Mouse (Mus musculus): Measurements from ENCODE around the gene Zfp36. TPM values are rescaled to one million over a fixed set of nuclear protein-coding genes. Genes with fewer than 3 reads are reported as not detected.
A peak's percentile ranks its signal among the peaks of the same experiment; 100 is the strongest.

The Zfp36 gene
- total RNA-seq, 4 experiments from 2014 or later: 6.5 to 25.6 (median 9.0) TPM

- no peak for DNase-seq (ENCODE audit: low spot score in 2 of 2)
These were observed 10.0 kb downstream of the Zfp36 start for GRCm38 (mm10) chr7:28370051-28370450.

DNA sequence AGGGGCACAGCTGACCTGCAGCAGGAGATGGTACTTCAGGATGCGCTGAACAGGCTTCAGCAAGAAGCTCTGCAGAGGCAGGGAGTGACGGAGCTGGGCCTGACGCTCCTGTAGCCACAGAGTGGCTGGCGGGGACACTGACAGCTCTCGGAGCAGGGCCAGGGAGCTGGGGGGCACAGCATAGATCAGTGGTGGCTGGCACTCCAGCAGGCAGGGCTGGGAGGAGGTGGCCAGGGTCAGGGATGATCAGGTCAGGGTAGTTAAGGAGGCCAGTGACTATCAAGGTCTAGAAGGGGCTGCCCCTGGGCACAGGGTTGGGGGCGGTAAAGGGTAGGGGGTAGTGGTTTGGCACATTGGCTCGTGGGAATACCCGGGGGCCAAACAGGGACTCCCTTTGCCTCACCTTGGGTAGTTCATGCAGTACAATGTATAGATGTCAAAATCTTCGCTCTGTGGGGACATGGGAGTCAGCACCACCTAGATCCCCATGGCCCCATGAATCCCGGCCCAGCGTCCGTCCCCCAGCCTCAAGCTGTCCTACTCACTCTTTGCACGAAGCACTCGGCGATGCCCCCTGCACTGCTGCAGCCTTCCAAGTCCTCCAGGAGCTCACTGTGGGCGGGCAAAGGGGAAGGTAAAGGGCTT is 11.7 kb downstream of the Zfp36 start:
- DNase-seq (ENCODE audit: low spot score in 2 of 2): no peak

GRCm38 (mm10) chr7:28367663-28368275 is 12.3 kb downstream of the Zfp36 start:
- DNase-seq (ENCODE audit: low spot score in 2 of 2): no peak

DNA sequence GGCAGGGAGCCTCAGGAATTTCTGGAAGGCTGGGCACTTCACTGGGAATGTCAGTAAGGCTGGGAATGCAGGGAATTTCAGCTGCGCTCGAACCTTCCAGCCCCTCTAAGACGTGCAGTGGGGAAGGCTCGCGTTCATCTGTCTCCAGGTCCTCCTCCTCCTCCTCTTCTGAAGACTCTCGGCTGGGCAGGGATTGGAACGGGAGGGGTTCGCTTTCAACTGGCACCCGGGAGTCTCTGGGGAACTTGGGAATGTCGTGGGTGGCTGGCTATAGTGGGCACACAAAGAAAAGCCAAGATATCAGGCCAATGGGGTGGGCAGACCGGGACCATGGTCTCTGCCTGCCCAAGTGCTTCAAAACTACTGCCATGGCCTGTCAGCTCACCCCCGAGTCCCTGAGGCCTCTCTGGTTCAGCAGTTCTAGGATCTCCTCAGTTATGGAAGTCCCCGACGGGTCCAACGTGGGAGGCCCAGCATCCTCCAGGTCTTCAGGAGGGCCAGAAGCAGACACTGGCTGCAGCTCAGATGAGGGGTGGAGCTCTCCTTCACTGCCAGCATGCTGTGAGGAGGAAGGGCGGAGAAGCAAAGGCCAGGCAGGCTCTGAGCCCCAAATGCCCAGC is 17.5 kb downstream of the Zfp36 start:
- no peak for DNase-seq (ENCODE audit: low spot score in 2 of 2)

GRCm38 (mm10) chr7:28361647-28362341 is 18.3 kb downstream of the Zfp36 start:
- DNase-seq (ENCODE audit: low spot score in 2 of 2): no peak

GRCm38 (mm10) chr7:28360291-28360690 is 19.8 kb downstream of the Zfp36 start:
- DNase-seq (ENCODE audit: low spot score in 2 of 2): no peak

- no peak for DNase-seq (ENCODE audit: low spot score in 2 of 2)
These were observed 20.2 kb downstream of the Zfp36 start for GRCm38 (mm10) chr7:28359854-28360253.

- DNase-seq (ENCODE audit: low spot score in 2 of 2): no peak
These were observed 21.6 kb downstream of the Zfp36 start for GRCm38 (mm10) chr7:28358431-28358830.

- DNase-seq (ENCODE audit: low spot score in 2 of 2): no peak
These were observed 22.1 kb downstream of the Zfp36 start for GRCm38 (mm10) chr7:28357984-28358383.

DNA sequence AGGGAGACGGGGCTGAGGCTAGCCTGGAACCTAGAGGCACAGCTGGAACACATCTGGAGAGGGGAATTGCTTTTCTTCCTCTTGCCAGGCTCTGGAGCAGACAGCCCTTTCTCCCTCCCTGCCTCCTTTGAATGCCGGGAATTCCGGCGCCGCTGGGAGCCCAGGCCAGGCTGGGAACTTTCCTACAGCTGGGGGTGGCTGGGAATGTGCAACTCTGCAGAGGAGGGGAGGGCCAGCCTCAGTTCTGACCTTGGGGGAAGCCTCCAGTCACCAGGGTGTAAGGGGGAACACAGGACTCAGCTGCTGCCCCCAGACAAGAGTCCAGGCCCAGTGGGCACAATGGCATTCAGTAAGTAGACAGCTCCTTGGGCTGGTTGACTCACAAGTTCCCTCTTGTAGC is 23.1 kb downstream of the Zfp36 start:
- DNase-seq (ENCODE audit: low spot score in 2 of 2): no peak

GRCm38 (mm10) chr7:28355221-28355620 is 24.8 kb downstream of the Zfp36 start:
- DNase-seq (ENCODE audit: low spot score in 2 of 2): no peak

DNA sequence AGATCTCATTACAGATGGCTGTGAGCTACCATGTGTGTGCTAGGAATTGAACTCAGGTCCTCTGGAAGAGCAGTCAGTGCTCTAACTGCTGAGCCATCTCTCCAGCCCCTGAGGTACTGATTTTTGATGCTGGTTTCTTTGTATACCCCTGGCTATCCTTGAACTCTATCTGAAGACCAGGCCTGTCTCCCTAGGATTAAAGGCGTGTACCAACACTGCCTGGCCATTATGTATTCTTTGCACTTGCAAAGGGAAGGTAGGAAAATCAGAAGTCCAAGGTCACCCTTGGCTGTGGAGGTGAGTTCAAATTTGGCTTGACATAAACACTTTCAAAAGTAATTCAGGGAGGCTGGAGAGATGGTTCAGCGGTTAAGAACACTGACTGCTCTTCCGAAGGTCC is 25.5 kb downstream of the Zfp36 start:
- no peak for DNase-seq (ENCODE audit: low spot score in 2 of 2)

GRCm38 (mm10) chr7:28354113-28354581 is 25.9 kb downstream of the Zfp36 start:
- DNase-seq (ENCODE audit: low spot score in 2 of 2): no peak

GRCm38 (mm10) chr7:28353267-28353666 is 26.8 kb downstream of the Zfp36 start:
- no peak for DNase-seq (ENCODE audit: low spot score in 2 of 2)

- no peak for DNase-seq (ENCODE audit: low spot score in 2 of 2)
These were observed 28.3 kb downstream of the Zfp36 start for GRCm38 (mm10) chr7:28351676-28352191.

- peak; percentile 91 to 94 for DNase-seq (ENCODE audit: low spot score in 2 of 2)
These were observed 29.7 kb downstream of the Zfp36 start, which contains the start of gene Rps16 for GRCm38 (mm10) chr7:28350155-28350883. Gene Rps16 (plus strand): TSS chr7:28350652.

DNA sequence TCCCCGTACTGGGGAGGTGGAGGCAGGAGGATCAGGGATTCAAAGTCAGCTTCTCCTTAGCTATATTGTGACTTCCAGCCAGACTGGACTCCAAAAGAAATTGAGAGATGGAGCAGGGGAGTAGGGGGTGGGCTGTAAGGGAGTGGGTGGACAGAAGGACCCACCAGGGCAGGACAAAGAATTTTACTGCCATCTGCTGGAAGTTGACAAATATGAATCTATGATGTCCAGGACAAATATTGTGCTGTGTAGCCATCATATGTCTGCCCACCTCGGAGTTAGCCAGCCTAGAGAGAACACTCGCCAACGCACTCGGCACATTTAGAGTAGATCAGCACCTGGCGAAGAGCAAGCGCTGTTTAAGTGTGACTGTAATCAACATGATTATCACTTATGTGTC is 31.5 kb downstream of the Zfp36 start:
- DNase-seq (ENCODE audit: low spot score in 2 of 2): no peak

DNA sequence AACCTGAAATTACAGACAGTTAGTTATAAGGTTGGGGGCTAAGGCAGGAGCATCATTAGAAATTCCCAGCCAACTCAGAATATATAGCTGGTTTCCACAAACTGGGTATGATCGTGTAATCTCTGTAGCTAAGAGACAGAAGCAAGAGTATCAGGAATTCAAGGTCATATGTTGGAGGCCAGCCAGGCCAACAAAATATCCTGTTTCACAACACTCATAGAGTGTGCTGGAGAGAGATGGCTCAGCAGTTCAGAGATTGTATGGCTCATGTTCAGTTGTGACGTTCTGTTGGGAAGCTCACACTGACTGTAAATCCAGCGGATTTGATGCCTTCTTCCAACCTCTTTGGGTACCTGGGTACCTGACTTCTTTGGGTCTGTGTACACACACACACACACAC is 32.3 kb downstream of the Zfp36 start:
- no peak for DNase-seq (ENCODE audit: low spot score in 2 of 2)

- no peak for DNase-seq (ENCODE audit: low spot score in 2 of 2)
These were observed 35.4 kb downstream of the Zfp36 start for GRCm38 (mm10) chr7:28344637-28345036.

GRCm38 (mm10) chr7:28341381-28341780 is 38.7 kb downstream of the Zfp36 start:
- DNase-seq (ENCODE audit: low spot score in 2 of 2): no peak
